Mouse (Mus musculus) cerebellum, adult 2 months (tissue): ENCODE data around the gene Klhl36. TPM values are rescaled to one million over a fixed set of nuclear protein-coding genes. Genes with fewer than 3 reads are reported as not detected.
"Not testable (repeated sequence)": the region's sequence is repeated elsewhere in the genome, so short reads cannot be mapped to it uniquely, and the experiment has no call there.

Experiments used
- DNase-seq, 2 experiments: peaks; one replicate each; pipeline ENCODE4 v3.0.0; 2021
- H3K27ac ChIP-seq: fragments of 200-500 bp; 2 replicates; pipeline ENCODE4 v1.5.1; 2012; ENCODE audit warnings: low read length, control low read depth, inconsistent platforms; ENCODE audit not compliant: insufficient read depth
- H3K27me3 ChIP-seq: fragments of 200-500 bp; 2 replicates; pipeline ENCODE4 v1.6.1; 2012; ENCODE audit warnings: inconsistent platforms, mild to moderate bottlenecking, low read length, moderate library complexity; ENCODE audit not compliant: control insufficient read depth, insufficient read depth
- H3K4me1 ChIP-seq: fragments of 200-500 bp; 2 replicates; pipeline ENCODE4 v1.6.1; 2011; ENCODE audit warnings: low read length; ENCODE audit not compliant: control insufficient read depth, insufficient read depth
- H3K4me3 ChIP-seq: fragments of 200-500 bp; replicated peaks from 2 replicates; pipeline ENCODE3; 2011; ENCODE audit warnings: mild to moderate bottlenecking, low read depth, low read length, control low read depth; ENCODE audit not compliant: insufficient read depth
- CTCF ChIP-seq: fragments of 200-500 bp; IDR thresholded peaks from 2 replicates; pipeline ENCODE4 v1.5.1; 2011; ENCODE audit warnings: low read depth, mild to moderate bottlenecking, control low read depth, low read length, moderate library complexity, borderline replicate concordance; ENCODE audit not compliant: insufficient read depth
- POLR2A ChIP-seq: fragments of 200-500 bp; IDR thresholded peaks from 2 replicates; pipeline ENCODE4 v1.6.1; 2011; ENCODE audit warnings: low read length, control low read depth, borderline replicate concordance; ENCODE audit not compliant: insufficient read depth
- WGBS: fragments of 180-500 bp; shearing (Covaris S2); methylation state at CpG from one replicate; pipeline ENCODE4 v1.1.7; 2018; 5-methylcytosine and 5-hydroxymethylcytosine counted together
- polyA plus RNA-seq: library from polyadenylated mRNA; depleted of rRNA; stranded (reverse); fragments of >200 nt; gene quantifications from 2 replicates; pipeline ENCODE4 v1.2.3, GENCODE M21; 2012

The Klhl36 gene
- polyA plus RNA-seq, 1 experiment, result 12.7 TPM

- Histone ChIP-seq H3K4me1 (peaks cover 21% of the 10 kb centered on the region), H3K27ac (no peak overlapping the region), H3K27me3 (no peaks in the 10 kb centered on the region), H3K4me3 (peak overlapping the region; percentile 94)
- WGBS, result 80% methylated on average over 19 of the region's 19 CpGs
- TF ChIP-seq POLR2A (no peak), CTCF (no peak)
- no peak for DNase-seq
Measured at GRCm38 (mm10) chr8:119838100-119838982, 23.7 kb upstream of the Klhl36 start.

GRCm38 (mm10) chr8:119838983-119839340 lies 23.1 kb upstream of the Klhl36 start:
- peak overlapping the region; percentile 94 for H3K4me3 ChIP-seq
- 76% methylated on average over 4 of the region's 4 CpGs for WGBS
- no peaks in the 10 kb centered on the region for H3K27me3 ChIP-seq
- H3K4me1 ChIP-seq, result peaks cover 21% of the 10 kb centered on the region
- TF ChIP-seq CTCF, result no peak
- TF ChIP-seq POLR2A, result no peak
- no peak overlapping the region for H3K27ac ChIP-seq
- DNase-seq, result no peak

- peak in 1 of 2 experiments; percentile 43 for DNase-seq
- 26% methylated on average over 14 of the region's 14 CpGs for WGBS
Measured at GRCm38 (mm10) chr8:119839419-119840021, 22.5 kb upstream of the Klhl36 start.

GRCm38 (mm10) chr8:119840275-119840808 lies 21.7 kb upstream of the Klhl36 start, which contains the start of gene Cotl1:
Gene Cotl1, minus strand, starts transcription at chr8:119840544.
- H3K27ac ChIP-seq, result peak within 1 kb of the TSS; percentile 82
- no peaks in the 10 kb centered on the region for H3K27me3 ChIP-seq
- under 1% methylated on average over 57 of the region's 57 CpGs for WGBS
- DNase-seq, result peak; percentile 98
- TF ChIP-seq POLR2A (peak; percentile 99), CTCF (no peak)
- H3K4me1 ChIP-seq, result peaks cover 22% of the 10 kb centered on the region
- H3K4me3 ChIP-seq, result peak within 1 kb of the TSS; percentile 94

More at GRCm38 (mm10) chr8:119839419-119840021, 22.5 kb upstream of the Klhl36 start:
- H3K4me3 ChIP-seq, result peak overlapping the region; percentile 94
- peaks cover 21% of the 10 kb centered on the region for H3K4me1 ChIP-seq
- no peaks in the 10 kb centered on the region for H3K27me3 ChIP-seq
- no peak overlapping the region; the same call in 1 of the 2 replicates for H3K27ac ChIP-seq
- TF ChIP-seq POLR2A (no peak), CTCF (no peak)

GRCm38 (mm10) chr8:119840905-119841411 lies 21.1 kb upstream of the Klhl36 start:
- Histone ChIP-seq H3K27me3 (no peaks in the 10 kb centered on the region), H3K4me1 (peaks cover 19% of the 10 kb centered on the region), H3K4me3 (peak overlapping the region; percentile 94), H3K27ac (peak overlapping the region; percentile 82)
- no peak for TF ChIP-seq POLR2A
- TF ChIP-seq CTCF, result no peak
- 16% methylated on average over 8 of the region's 8 CpGs for WGBS
- DNase-seq, result peak; percentile 66 to 72

GRCm38 (mm10) chr8:119843444-119843843 lies 18.6 kb upstream of the Klhl36 start:
- Histone ChIP-seq H3K4me3 (no peak overlapping the region), H3K27ac (no peak overlapping the region), H3K27me3 (no peaks in the 10 kb centered on the region), H3K4me1 (peaks cover 4% of the 10 kb centered on the region)
- 1% methylated on average over 4 of the region's 4 CpGs for WGBS
- peak; percentile 79 to 80 for DNase-seq
- TF ChIP-seq POLR2A (no peak), CTCF (peak; percentile 77)

GRCm38 (mm10) chr8:119844577-119844976 lies 17.5 kb upstream of the Klhl36 start:
- H3K27ac ChIP-seq, result no peak overlapping the region
- no peak overlapping the region for H3K4me3 ChIP-seq
- no peaks in the 10 kb centered on the region for H3K27me3 ChIP-seq
- TF ChIP-seq POLR2A (no peak), CTCF (no peak)
- WGBS, result 24% methylated on average over 8 of the region's 8 CpGs
- H3K4me1 ChIP-seq, result peaks cover 4% of the 10 kb centered on the region
- DNase-seq, result peak in 1 of 2 experiments; percentile 45

GRCm38 (mm10) chr8:119845741-119846140 lies 16.3 kb upstream of the Klhl36 start:
- H3K27me3 ChIP-seq, H3K27ac ChIP-seq, H3K4me3 ChIP-seq, DNase-seq, H3K4me1 ChIP-seq: not testable (repeated sequence)
- WGBS, result 92% methylated on average over 7 of the region's 7 CpGs
